Mouse (Mus musculus): ENCODE results near the gene Boc. TPM values are rescaled to one million over a fixed set of nuclear protein-coding genes. Genes with fewer than 3 reads are reported as not detected.

Boc gene
- total RNA-seq, 2 experiments from 2014 or later: 0.05 to 0.30 TPM

DNA sequence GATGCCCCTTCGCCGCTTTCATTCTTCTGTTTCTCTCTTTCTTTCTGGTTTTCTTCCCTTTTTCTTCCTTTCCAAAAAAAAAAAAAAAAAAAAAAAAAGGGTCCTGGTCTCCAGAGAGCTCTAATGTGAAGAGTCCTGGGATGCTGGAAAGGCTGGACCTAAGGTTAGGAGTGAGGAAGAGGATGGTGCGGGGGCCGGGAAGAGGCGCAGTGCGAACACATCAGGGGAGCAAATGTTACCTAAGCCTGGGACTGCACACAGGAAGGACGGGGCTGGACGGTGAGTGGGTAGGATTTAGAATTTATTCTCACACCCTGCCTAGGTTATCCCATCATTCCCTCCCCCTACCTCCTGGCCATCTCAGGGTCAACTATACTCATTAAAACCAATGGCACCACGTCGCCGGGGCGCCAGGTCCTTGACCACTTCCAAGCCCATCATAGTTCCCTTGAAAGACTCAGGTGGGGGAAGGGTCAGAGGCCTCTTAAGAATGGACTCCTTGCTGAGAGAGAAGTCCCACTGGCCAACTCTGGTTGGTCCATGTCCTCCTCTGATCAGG, 27.4 kb downstream of the Boc start:
- ATAC-seq (replicated peaks; ENCODE audit: poor library complexity, severe bottlenecking): no peak

DNA sequence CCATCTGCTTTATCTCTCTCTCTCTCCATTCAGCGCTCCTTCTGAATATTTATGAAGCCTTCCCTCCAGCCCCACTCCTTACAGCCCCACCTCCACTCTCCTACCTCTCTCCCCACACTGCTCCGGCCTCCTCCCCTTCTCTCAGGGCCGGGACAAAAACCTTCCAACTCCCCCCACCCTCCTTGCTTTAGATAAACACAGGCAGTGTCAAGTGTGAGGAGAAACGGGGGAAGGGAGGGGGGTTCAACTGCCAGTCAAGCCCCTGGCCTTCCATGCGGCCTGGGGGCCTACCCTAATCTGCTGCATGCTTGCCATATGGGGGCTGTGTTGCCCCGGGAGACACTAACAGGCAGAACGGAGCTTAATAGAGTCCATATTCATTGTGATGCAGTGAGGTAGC, 27.9 kb downstream of the Boc start:
- no peak for ATAC-seq (replicated peaks; ENCODE audit: poor library complexity, severe bottlenecking)

DNA sequence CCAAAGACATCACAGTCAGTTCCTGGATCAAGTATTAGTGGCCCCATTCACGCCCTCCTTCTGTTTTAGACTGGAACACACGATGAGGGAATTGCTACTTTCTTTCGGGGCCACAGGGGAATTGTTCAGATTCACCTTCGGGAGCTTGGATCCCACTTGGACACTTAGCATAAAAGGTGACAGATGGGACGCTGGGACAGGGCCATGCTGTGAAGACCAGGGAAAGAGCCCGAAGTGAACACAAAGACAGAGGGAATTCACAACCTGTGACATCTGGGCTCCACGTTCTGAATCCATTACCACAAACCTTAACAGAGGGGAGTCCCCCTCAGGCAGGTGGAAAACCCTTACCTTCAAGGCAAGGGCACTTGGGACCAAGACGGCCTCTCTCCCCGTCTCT, 28.5 kb downstream of the Boc start:
- ATAC-seq (replicated peaks; ENCODE audit: poor library complexity, severe bottlenecking): no peak

DNA sequence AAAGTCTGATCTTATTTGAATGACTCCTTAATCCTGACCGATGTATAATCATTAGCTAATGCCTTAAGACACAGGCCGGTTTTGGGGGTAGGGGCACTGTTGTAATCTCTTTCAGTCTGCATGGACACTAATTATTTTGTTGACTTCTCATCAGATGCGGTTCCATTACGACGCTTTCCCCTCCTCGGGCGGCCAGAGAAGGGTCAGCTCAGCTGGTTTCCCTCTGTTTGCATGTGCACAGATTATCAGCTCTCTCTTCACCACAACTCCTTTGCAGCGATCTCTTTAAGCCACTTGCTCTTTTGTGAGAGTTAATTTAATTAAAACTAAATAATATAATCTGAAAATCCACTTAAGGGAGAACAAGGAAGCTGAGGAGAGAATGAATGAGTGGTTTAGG, 29.0 kb downstream of the Boc start:
- no peak for ATAC-seq (replicated peaks; ENCODE audit: poor library complexity, severe bottlenecking)

DNA sequence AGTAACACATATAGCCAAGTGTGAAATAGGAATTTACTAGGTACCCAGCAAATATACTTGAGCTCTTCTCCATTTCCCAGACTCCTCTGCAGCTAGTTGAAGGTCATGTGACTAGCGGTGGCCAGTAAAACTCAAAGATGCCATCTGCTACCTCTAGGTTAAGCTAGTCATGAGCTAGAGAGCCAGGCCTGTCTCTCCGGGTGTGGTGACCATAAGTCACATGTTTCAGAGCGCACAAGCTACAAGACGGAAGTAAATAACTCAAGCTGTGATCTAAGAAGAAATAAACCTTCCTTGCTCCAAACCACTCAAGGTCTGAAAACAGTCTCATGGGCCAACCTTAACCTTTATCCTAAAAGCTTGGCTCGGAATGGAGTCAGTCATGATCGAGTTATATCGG, 29.7 kb downstream of the Boc start:
- no peak for ATAC-seq (replicated peaks; ENCODE audit: poor library complexity, severe bottlenecking)

DNA sequence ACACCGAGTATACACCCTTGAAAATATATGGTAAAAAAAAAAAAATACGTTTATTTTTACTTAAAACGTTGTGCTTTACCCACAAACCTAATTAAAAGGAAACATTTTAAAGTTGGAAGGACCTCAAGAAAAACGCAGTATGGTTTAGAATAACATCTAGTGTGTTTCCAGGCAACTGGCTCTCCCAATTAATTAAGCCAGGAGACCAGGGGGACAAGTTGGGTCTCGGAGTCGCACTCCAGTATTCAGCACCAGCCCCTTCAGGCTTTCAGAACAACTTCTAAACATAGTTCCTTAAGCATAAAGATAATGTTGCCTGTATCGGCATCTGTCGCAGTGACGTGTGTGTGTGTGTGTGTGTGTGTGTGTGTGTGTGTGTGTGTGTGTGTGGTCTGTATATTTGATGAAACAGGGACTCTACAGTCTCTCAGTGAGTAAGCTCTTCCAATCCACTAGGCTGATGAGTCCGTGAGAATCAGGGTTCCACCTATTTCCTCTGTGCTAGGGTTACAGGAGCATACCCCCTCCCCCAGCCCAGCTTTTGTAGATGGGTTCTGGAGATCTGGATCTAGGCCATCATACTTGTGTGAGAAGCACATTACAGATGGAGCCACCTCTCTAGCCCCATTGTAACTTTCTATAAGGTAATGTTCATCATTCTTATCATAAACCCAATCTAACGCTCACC, 31.3 kb downstream of the Boc start:
- ATAC-seq (replicated peaks; ENCODE audit: poor library complexity, severe bottlenecking): no peak

DNA sequence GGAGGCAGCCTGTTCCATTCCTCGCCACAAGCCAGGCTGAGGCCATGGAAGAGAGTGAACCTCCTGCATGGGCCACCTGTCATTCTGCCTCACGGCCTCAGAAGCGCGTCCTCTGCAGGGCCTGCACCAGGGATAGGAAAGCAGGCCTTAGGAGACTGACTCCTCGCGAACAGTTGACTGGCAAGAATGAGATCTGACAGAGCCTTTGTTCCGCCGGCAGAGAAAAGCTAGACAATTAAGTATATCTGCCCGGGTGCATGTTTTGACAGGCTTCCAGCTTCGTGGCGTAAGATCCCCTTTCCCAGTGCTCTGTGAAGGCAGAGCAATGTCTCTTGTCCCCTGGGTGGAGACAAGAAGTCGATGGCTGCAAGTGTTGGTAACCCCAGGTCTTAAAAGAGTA, 32.0 kb downstream of the Boc start:
- ATAC-seq (replicated peaks; ENCODE audit: poor library complexity, severe bottlenecking): no peak

DNA sequence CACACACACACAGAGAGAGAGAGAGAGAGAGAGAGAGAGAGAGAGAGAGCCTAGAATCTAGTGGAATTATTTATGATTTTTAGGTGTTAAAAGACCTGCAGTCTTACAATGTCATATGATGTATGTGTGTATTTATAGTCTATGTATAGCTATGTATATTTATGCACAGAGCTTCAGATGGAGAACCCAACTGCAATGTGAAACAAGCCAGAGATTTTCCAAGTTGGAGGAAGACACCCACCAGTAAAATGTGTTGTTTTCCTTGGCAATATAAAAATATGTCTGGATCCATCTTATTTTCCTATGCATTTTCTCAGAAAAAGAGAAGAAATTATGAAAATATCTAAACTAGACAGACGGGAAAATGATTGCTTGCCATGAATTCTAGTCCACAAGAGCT, 32.7 kb downstream of the Boc start:
- ATAC-seq (replicated peaks; ENCODE audit: poor library complexity, severe bottlenecking): no peak

DNA sequence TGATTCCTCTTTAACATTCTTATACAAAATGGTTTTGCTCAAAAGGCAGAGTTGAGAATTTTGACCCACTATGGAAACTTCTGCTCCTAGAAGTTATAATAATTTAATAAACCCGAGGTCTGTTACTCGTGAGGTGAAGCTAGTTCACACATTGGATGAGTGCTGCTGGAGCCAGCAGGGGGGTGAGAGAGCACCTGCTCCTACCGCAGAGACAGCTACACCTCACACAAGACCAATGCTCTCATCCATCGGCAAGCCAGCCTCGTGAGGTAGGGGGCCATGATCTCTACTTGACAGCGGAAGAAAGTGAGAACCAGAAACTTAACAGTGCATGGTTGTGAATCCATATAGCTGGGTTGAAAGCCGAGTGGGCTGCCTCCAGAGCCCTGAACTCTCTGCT, 35.1 kb downstream of the Boc start:
- ATAC-seq (replicated peaks; ENCODE audit: poor library complexity, severe bottlenecking): no peak

DNA sequence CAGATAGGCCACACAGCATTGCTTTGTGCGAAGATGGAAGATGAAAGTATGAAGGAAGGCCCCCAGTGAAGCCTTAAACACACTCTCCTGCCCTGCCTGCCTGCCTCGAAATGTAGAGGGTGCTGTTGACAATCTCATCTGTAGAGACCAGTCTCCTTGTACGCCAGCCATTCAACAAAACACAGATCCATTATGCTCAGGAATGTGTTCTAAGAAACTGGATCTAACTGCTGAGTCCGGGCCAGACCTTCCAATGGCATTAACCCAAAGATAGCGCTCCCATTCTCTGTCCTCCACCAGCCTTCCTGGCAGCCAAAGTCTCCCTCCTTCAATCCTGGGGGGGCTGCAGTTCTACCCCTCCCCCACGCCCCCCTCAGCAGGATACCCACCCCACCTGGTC, 42.2 kb downstream of the Boc start:
- ATAC-seq (replicated peaks; ENCODE audit: poor library complexity, severe bottlenecking): no peak

DNA sequence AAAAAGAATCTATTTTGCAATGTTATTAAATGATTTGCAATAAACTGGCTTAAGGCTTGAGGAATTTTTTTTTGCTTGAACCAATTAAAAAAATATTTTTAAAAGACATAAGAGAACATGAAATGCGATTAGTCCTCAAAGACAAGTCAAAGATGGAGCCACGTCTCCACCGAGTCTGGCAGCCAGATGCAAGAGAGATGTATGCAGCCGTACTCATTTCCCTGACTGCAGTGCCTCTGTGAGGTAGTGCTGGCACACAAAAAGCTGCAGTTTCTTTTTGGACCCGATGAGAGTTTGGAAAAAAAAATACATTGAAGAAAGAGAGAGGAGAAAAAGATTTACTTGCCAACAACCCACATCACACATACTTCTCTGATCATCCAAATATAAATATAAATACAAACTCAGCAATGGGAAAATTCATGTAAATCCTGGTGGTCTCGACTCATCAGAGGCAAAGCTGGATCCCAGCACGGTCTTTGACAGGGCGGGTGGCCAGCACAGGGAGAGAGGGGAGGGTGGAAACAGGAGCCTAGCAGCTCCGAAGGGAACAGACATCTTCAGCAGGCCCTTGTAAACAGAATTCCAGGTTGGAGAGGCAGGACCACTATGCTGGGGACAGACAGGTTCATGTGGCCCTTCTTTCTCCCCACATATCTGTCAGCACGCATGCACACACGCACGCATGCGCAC, 48.0 kb downstream of the Boc start:
- no peak for ATAC-seq (replicated peaks; ENCODE audit: poor library complexity, severe bottlenecking)

DNA sequence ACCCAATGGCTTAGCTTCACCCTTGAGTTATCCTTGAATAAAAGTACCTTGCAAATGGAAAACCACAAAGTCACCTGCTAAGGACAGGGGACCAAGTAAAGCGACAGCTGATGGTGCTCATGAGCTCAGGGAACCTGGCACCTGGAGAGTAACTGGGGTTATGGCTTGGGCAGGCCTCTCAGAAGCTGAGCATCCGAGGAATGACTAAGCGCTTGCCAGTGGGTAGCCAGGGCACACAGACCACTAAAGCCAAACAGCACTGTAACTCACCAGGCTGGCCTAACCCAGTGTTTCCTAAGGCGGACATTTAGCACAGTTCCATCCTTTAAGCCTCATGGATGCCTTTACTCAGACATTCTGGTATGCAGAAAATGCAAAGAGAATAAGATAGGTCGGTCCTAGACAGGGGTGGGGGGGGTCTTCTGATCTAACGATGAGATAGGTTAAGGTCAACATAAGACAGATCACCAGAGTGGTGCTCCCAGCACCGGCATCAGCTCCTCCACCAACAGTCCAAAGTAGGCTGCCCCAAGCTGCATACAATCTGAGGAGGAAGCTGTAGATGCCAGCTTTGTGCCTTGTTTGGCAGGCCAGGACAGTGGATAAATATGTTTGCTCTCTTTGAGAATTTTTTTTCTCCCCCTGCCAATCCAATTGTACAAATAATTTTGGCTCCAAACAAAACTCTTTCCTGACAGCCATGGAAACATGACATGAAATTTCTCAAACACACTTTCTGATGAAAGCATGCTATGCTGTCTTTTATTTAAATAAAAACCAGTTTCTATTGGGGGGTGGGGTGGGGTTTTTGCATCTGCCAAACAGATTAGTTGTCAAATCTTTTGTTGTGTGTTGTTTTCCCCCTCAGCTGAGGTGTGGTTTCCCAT, 49.0 kb downstream of the Boc start:
- ATAC-seq (replicated peaks; ENCODE audit: poor library complexity, severe bottlenecking): no peak

DNA sequence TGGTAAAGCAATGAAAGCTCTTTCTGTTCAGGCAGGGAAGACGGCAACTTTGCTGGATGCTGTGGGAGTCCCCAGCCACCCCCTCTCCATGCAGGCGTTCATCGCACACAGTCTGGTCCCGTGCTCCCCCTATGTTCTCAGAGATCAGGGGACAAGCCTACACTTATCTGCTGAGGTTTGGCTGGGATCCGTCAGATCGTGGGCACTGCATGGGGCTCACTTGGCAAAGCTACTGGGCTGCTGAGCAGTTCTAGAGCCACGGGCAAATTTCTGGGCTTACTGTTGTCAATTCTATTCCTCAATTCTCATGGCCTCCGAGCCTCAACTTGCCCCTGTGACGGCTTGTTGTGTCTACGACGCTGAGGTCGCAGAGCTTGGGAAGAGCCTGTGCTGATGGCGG, 49.9 kb downstream of the Boc start:
- no peak for ATAC-seq (replicated peaks; ENCODE audit: poor library complexity, severe bottlenecking)

DNA sequence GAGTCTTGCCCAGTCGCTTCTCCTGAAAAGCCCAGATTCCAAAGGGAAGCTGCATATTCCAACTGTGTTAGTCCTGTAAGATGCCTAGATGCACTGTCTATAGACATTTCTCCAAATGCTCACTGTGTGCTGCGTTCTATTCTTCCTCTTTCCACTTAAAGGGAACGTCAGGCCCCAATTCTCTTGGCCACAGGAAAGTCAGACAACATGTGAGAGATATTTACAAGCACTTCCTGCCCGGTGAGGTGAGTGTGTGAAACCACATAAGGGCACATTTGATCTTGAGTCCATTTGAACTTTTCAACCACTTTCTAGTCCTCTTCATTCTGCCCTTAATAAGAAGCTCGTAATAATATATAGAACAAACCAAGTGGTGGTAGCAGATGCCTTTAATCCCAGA, 50.7 kb downstream of the Boc start:
- no peak; the same call in 1 of the 2 replicates for ATAC-seq (replicated peaks; ENCODE audit: poor library complexity, severe bottlenecking)

DNA sequence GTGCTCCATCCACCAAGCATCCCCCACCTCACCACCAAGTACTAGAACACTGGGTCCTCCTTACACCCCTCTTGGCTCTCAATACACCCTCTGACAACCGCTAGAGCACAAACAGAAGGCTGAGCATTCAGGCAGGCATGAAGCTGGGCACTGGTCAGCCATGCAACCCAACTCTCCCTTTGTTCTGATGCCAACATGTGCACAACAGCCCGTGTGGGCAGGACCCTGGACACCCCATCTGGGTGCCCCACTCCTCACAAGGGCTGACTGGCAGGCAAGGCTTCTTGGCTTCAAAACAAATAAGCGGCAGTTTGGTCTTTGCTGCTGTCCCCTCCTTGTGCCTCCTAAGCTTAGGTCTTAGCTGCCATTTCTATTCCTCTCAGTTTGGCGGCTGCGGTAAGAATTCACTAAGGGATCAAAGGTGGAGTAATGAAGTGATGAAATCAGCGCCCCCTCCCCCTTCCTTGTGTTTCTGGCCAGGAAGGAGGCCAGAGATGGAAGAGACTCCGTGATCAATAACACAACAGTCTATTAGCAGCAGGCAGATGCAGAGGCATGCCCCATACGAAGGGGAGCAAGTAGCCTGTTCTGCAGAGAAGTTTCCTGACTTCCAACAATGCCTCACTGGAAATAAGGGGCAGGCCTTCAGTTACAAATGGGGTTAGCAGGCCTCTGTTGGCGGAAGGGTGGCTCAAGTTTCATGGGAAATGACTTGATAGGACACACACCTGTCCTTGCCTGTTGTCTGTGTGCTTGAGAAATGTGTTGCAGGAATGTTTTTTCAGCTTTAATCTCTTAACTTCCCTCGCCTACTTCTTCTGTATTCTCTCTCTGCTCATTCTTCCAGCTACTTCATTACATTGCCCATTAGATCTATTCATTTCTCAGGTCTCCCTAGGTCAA, 51.4 kb downstream of the Boc start:
- ATAC-seq (replicated peaks; ENCODE audit: poor library complexity, severe bottlenecking): no peak

DNA sequence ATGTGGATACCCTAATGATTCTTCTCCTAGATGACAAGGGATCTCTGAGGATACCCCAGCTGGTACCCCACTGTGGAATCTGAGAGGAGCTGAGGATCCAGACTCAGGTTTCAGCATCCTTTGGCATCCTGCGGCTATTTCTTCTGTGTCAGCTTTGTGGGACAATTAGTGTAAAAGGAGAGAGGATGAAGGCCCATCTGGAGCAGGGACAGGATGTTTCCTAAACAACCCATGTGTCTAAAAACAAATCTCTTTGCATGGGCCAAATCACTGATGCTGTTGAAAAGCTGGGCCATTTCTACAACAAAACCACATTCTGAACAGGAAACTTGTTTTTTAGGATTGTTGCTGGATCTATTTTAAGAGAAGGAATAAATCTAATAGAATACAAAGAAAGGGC, 53.5 kb downstream of the Boc start:
- no peak for ATAC-seq (replicated peaks; ENCODE audit: poor library complexity, severe bottlenecking)

DNA sequence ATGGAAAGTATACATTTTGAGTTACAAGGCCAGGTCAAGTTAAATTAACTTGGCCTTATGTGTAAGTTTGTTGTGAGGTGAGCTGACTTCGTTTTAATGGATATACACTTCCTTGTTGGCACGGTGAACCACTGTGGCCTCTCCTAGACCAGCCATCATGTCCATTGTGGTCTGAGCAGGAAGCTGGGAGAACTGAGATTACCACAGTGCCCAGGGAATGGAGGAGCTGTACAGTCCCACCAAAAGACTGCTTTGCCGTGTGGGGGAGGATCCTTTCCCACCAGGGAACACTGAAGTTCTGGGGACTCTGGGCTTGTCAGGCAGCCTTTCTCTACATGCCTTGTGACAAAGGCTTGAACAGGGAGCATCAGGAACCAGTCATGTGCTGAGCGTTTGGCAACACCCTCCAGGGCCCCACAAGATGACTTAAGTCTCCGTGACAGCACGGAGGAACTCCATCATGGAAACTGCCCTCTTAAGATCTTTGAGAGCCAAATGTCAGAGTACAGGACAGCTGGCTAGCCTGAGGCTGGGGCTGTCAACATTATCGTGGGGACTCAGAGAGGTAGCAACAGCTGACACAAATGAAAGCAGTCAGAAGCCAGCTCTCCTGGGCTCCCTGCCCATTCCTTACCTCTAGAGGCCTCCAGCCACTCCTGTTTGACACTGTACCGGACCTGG, 55.7 kb downstream of the Boc start:
- ATAC-seq (replicated peaks; ENCODE audit: poor library complexity, severe bottlenecking): peak; percentile 86

DNA sequence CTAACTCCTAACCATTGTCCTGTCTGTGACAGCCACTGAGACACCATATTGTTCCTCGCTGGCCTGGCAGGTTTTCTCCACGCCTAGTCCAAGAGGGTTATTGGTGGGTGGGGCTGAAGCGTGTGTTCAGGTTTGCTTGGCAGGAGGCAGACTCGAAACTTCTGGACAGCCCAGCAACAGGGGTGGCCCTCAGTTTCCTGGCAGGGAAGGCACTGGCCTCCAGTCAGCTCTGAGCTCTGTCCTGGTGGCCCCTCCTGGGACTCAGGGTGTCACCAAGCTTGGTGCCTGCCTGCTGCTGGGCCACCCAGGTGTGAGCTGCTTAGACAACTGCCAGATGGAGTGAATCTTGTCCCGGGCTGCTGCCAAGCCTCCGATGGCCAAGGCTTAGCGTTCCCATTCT, 56.4 kb downstream of the Boc start:
- ATAC-seq (replicated peaks; ENCODE audit: poor library complexity, severe bottlenecking): no peak

DNA sequence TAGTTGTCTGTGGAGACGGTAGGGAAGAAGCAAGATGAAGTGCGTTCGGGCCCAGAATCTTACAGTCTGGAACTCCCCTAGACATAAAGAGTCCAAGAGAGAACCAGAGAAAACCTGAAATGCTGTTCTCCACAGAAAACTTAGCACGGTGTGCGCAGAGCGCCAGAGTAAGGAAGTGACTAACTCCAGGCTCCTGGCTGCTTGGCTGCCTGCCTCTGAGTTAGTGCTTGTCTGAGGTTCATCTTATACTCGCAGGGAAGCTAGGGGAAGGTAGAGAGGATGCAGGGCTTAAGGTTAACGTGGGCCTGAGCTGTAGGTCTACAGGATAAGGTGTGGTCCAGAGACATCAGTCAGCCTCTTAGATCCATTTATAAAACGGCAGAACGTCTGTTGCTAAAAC, 56.9 kb downstream of the Boc start:
- no peak for ATAC-seq (replicated peaks; ENCODE audit: poor library complexity, severe bottlenecking)
